Mouse (Mus musculus): ENCODE measurements around the gene Gabrb1. TPM values are rescaled to one million over a fixed set of nuclear protein-coding genes. Genes with fewer than 3 reads are reported as not detected.

Gene Gabrb1
- polyA plus RNA-seq, 1 experiment from 2014 or later, result 42.1 TPM

GRCm38 (mm10) chr5:71915711-71916110 lies 257.8 kb downstream of the Gabrb1 start:
- no peak for ATAC-seq
- H3K4me3 ChIP-seq (ENCODE audit: low read length), result no peak overlapping the region
- no peak overlapping the region for H3K27ac ChIP-seq (ENCODE audit: low read depth, low read length)
- no peaks in the 10 kb centered on the region for H3K4me1 ChIP-seq (ENCODE audit: control insufficient read depth, insufficient read depth, low read depth, low read length)
- H3K4me2 ChIP-seq (ENCODE audit: low read length), result no peak overlapping the region
- no peaks in the 10 kb centered on the region for H3K9me3 ChIP-seq (ENCODE audit: control insufficient read depth, low read length)
- H3K36me3 ChIP-seq (ENCODE audit: control insufficient read depth, insufficient read depth, low read length), result no peaks in the 10 kb centered on the region
- H3K9ac ChIP-seq (ENCODE audit: low read depth, low read length), result no peak overlapping the region
- 92% methylated on average over 4 of the region's 4 CpGs for WGBS
- H3K27me3 ChIP-seq (replicated peaks; ENCODE audit: control insufficient read depth, insufficient read depth, low read length), result no peaks in the 10 kb centered on the region

GRCm38 (mm10) chr5:71917206-71917605 lies 259.3 kb downstream of the Gabrb1 start:
- WGBS, result 59% methylated on average over 4 of the region's 4 CpGs
- Histone ChIP-seq H3K9ac (ENCODE audit: low read depth, low read length) (no peak overlapping the region), H3K4me2 (ENCODE audit: low read length) (no peak overlapping the region), H3K27me3 (replicated peaks; ENCODE audit: control insufficient read depth, insufficient read depth, low read length) (no peaks in the 10 kb centered on the region), H3K4me3 (ENCODE audit: low read length) (no peak overlapping the region), H3K4me1 (ENCODE audit: control insufficient read depth, insufficient read depth, low read depth, low read length) (no peaks in the 10 kb centered on the region), H3K9me3 (ENCODE audit: control insufficient read depth, low read length) (no peaks in the 10 kb centered on the region), H3K27ac (ENCODE audit: low read depth, low read length) (no peak overlapping the region), H3K36me3 (ENCODE audit: control insufficient read depth, insufficient read depth, low read length) (no peaks in the 10 kb centered on the region)
- ATAC-seq, result no peak

GRCm38 (mm10) chr5:71923636-71924035 lies 265.7 kb downstream of the Gabrb1 start:
- Histone ChIP-seq H3K27ac (ENCODE audit: low read depth, low read length) (no peak overlapping the region), H3K9ac (ENCODE audit: low read depth, low read length) (no peak overlapping the region), H3K4me3 (ENCODE audit: low read length) (no peak overlapping the region), H3K4me2 (ENCODE audit: low read length) (no peak overlapping the region), H3K27me3 (replicated peaks; ENCODE audit: control insufficient read depth, insufficient read depth, low read length) (no peaks in the 10 kb centered on the region), H3K9me3 (ENCODE audit: control insufficient read depth, low read length) (no peaks in the 10 kb centered on the region), H3K4me1 (ENCODE audit: control insufficient read depth, insufficient read depth, low read depth, low read length) (no peaks in the 10 kb centered on the region), H3K36me3 (ENCODE audit: control insufficient read depth, insufficient read depth, low read length) (no peaks in the 10 kb centered on the region)
- ATAC-seq, result no peak
- 74% methylated on average over 4 of the region's 4 CpGs for WGBS

GRCm38 (mm10) chr5:71926336-71926735 lies 268.4 kb downstream of the Gabrb1 start:
- no peaks in the 10 kb centered on the region for H3K36me3 ChIP-seq (ENCODE audit: control insufficient read depth, insufficient read depth, low read length)
- H3K27ac ChIP-seq (ENCODE audit: low read depth, low read length), result no peak overlapping the region

DNA sequence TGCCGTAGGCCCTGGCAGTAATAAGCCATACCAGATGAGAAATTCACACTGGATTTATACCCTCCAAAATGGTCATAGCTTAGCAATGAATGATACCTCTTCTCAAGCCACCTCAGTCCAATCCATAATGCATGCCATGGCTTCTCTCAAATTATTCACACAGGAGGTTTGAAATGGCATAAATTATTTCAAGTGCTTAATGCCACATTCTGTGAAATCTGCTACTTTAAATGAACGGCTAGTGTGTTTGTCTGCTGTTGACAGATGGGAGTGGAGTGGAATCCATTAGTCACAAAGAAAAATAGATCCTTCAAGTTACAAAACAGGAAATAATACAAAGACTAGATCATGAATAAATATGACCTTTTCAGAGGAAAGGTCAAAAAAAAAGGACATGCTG lies 272.1 kb downstream of the Gabrb1 start:
- Histone ChIP-seq H3K4me2 (ENCODE audit: low read length) (no peak overlapping the region), H3K9ac (ENCODE audit: low read depth, low read length) (no peak overlapping the region), H3K27me3 (replicated peaks; ENCODE audit: control insufficient read depth, insufficient read depth, low read length) (no peaks in the 10 kb centered on the region), H3K27ac (ENCODE audit: low read depth, low read length) (no peak overlapping the region), H3K36me3 (ENCODE audit: control insufficient read depth, insufficient read depth, low read length) (no peaks in the 10 kb centered on the region), H3K9me3 (ENCODE audit: control insufficient read depth, low read length) (no peaks in the 10 kb centered on the region), H3K4me3 (ENCODE audit: low read length) (no peak overlapping the region), H3K4me1 (ENCODE audit: control insufficient read depth, insufficient read depth, low read depth, low read length) (no peaks in the 10 kb centered on the region)
- WGBS, result 61% methylated on average over 2 of the region's 2 CpGs
- no peak for ATAC-seq

More at GRCm38 (mm10) chr5:71926336-71926735, 268.4 kb downstream of the Gabrb1 start:
- Histone ChIP-seq H3K4me3 (ENCODE audit: low read length) (no peak overlapping the region), H3K9ac (ENCODE audit: low read depth, low read length) (no peak overlapping the region), H3K4me1 (ENCODE audit: control insufficient read depth, insufficient read depth, low read depth, low read length) (no peaks in the 10 kb centered on the region), H3K9me3 (ENCODE audit: control insufficient read depth, low read length) (no peaks in the 10 kb centered on the region), H3K4me2 (ENCODE audit: low read length) (no peak overlapping the region), H3K27me3 (replicated peaks; ENCODE audit: control insufficient read depth, insufficient read depth, low read length) (no peaks in the 10 kb centered on the region)
- WGBS, result 83% methylated on average over 5 of the region's 5 CpGs
- no peak for ATAC-seq

DNA sequence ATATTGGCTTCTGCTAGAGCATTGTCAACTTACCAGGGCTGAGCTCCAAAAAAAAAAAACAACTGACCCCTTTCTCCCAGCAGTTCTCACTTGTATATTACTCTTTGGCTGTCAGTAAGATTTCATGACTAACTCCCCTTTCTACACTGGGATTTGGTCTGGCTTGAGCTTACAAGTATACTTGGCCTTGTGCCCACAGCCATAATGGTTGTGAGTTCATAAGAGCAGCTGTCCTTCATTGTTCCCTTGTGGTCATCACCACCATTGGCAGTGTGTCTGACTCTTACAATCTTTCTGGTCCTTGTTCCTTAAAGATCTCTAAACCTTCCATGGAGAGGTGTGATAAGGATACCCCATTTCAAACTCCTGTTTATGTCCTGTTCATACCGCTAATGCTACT lies 293.5 kb downstream of the Gabrb1 start:
- Histone ChIP-seq H3K9me3 (ENCODE audit: control insufficient read depth, low read length) (no peaks in the 10 kb centered on the region), H3K4me1 (ENCODE audit: control insufficient read depth, insufficient read depth, low read depth, low read length) (no peaks in the 10 kb centered on the region), H3K4me3 (ENCODE audit: low read length) (no peak overlapping the region), H3K9ac (ENCODE audit: low read depth, low read length) (no peak overlapping the region), H3K27me3 (replicated peaks; ENCODE audit: control insufficient read depth, insufficient read depth, low read length) (no peaks in the 10 kb centered on the region), H3K27ac (ENCODE audit: low read depth, low read length) (no peak overlapping the region), H3K4me2 (ENCODE audit: low read length) (no peak overlapping the region), H3K36me3 (ENCODE audit: control insufficient read depth, insufficient read depth, low read length) (no peaks in the 10 kb centered on the region)
- no peak for ATAC-seq
- 97% methylated on average over 1 of the region's 1 CpGs for WGBS

GRCm38 (mm10) chr5:71955070-71955685 lies 297.3 kb downstream of the Gabrb1 start:
- H3K36me3 ChIP-seq (ENCODE audit: control insufficient read depth, insufficient read depth, low read length), result no peaks in the 10 kb centered on the region
- H3K4me3 ChIP-seq (ENCODE audit: low read length), result no peak overlapping the region
- peak; percentile 80; the same call in 1 of the 2 replicates for ATAC-seq
- 41% methylated on average over 5 of the region's 5 CpGs for WGBS
- H3K27me3 ChIP-seq (replicated peaks; ENCODE audit: control insufficient read depth, insufficient read depth, low read length), result no peaks in the 10 kb centered on the region
- no peak overlapping the region for H3K4me2 ChIP-seq (ENCODE audit: low read length)
- no peaks in the 10 kb centered on the region for H3K4me1 ChIP-seq (ENCODE audit: control insufficient read depth, insufficient read depth, low read depth, low read length)
- H3K27ac ChIP-seq (ENCODE audit: low read depth, low read length), result no peak overlapping the region
- H3K9ac ChIP-seq (ENCODE audit: low read depth, low read length), result no peak overlapping the region
- H3K9me3 ChIP-seq (ENCODE audit: control insufficient read depth, low read length), result no peaks in the 10 kb centered on the region

DNA sequence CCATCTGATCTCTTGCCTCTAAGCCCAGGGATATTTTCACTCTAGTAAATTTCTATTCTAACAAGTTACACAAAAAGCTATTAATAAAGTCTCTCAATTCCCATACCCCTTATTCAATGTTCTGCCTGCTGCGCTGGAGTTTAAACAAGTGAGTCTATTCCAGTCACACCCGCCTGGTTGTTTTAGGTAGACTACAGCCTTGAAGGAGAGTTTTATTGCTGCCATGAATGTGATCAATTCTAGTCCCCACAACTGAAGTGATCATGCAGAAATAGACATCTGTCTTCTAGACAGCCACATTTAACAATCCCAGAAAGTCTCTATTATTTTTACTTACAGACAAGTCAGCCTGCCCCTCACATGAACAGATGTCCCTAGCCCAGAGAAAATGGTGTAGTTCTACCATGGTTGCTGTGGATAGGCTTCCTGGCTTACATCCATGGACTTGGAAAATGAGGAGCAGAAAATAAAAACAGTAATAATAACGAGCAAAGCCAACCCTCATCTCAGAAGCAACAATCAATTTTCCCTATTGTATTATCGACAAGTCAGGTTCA lies 307.0 kb downstream of the Gabrb1 start:
- Histone ChIP-seq H3K4me1 (ENCODE audit: control insufficient read depth, insufficient read depth, low read depth, low read length) (peaks cover 1% of the 10 kb centered on the region), H3K9me3 (ENCODE audit: control insufficient read depth, low read length) (no peaks in the 10 kb centered on the region), H3K9ac (ENCODE audit: low read depth, low read length) (no peak overlapping the region), H3K36me3 (ENCODE audit: control insufficient read depth, insufficient read depth, low read length) (no peaks in the 10 kb centered on the region), H3K4me3 (ENCODE audit: low read length) (no peak overlapping the region), H3K27me3 (replicated peaks; ENCODE audit: control insufficient read depth, insufficient read depth, low read length) (no peaks in the 10 kb centered on the region), H3K4me2 (ENCODE audit: low read length) (no peak overlapping the region), H3K27ac (ENCODE audit: low read depth, low read length) (no peak overlapping the region)
- 0 out of 2 replicates have a peak, but pooled peaks have one; percentile 48 for ATAC-seq
- WGBS, result 70% methylated on average over 4 of the region's 4 CpGs

DNA sequence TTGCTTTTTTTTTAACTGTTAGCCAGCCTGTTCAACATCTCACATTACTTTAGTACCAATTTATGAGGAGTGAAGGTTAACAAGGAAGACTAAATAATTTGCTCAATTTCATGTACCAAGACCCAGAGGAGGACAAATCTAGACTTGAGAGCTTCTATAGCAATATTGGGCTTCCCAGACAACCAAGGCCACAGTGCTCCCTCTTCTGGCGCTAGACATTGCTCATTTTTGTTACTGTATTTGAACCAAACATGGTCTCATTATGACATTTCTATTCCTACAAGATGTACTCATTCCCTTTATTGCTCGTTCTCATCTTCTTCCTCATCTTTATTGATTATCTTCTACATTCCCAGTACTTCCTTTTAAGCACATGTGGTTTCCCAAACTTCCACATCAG lies 307.6 kb downstream of the Gabrb1 start:
- H3K27ac ChIP-seq (ENCODE audit: low read depth, low read length), result no peak overlapping the region

More for the DNA sequence above, 307.6 kb downstream of the Gabrb1 start:
- H3K9me3 ChIP-seq (ENCODE audit: control insufficient read depth, low read length), result no peaks in the 10 kb centered on the region
- H3K36me3 ChIP-seq (ENCODE audit: control insufficient read depth, insufficient read depth, low read length), result no peaks in the 10 kb centered on the region
- H3K9ac ChIP-seq (ENCODE audit: low read depth, low read length), result no peak overlapping the region
- ATAC-seq, result no peak
- no peak overlapping the region for H3K4me2 ChIP-seq (ENCODE audit: low read length)
- WGBS, result 77% methylated on average over 2 of the region's 2 CpGs
- no peaks in the 10 kb centered on the region for H3K27me3 ChIP-seq (replicated peaks; ENCODE audit: control insufficient read depth, insufficient read depth, low read length)
- no peak overlapping the region for H3K4me3 ChIP-seq (ENCODE audit: low read length)
- H3K4me1 ChIP-seq (ENCODE audit: control insufficient read depth, insufficient read depth, low read depth, low read length), result peaks cover 6% of the 10 kb centered on the region

Measured in hindbrain, embryonic 16.5 days (tissue).